Mouse (Mus musculus): ENCODE data around the gene Zdhhc14.

DNA sequence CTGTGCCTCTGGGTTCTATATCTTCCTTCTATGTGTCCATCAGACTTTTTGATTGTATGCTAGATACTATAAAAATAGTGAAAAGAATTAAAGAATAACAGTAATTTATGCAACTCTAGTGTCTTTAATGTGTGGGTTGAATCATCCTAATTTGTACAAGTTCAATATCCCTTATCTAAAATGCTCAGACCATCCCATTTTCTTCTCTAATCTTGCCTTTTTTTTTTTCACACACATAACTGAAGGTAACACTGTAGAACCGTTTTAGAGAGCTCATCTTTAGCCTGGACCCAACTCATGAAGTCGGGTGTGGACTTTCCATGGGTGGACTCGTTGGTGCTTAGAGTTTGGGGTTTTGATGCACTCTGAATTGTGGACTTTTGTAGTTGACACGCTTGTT, 12.6 kb downstream of the Zdhhc14 start:
- TF ChIP-seq POLR2A (IDR thresholded peaks at IDR 0.05; ENCODE audit: low read depth, low read length), result no peak
- no peak for TF ChIP-seq RAD21 (IDR thresholded peaks at IDR 0.05; ENCODE audit: low read depth, low read length)
- TF ChIP-seq JUND (conservative IDR thresholded peaks at IDR 0.05; ENCODE audit: low read depth, low read length), result no peak
- no peak for TF ChIP-seq MYC (IDR thresholded peaks at IDR 0.05; ENCODE audit: low read depth, low read length)
- no peak for TF ChIP-seq CTCF (conservative IDR thresholded peaks at IDR 0.05 in 1 of 2, IDR thresholded peaks at IDR 0.05 in 1 of 2; ENCODE audit: low read depth in 2 of 2, low read length in 2 of 2)

All from CH12.LX (cell line).